Mouse (Mus musculus) left cerebral cortex, adult 2 months (tissue): ENCODE results near the gene Enho. TPM values are rescaled to one million over a fixed set of nuclear protein-coding genes. Genes with fewer than 3 reads are reported as not detected.
A peak's percentile ranks its signal among the peaks of the same experiment; 100 is the strongest.

Experiments
- DNase-seq, 2 experiments: peaks; one replicate each; pipeline ENCODE4 v3.0.0; 2021 to 2022; ENCODE audit warnings: low spot score in 2 of 2, mixed read lengths in 1 of 2; ENCODE audit errors: extremely low spot score in 1 of 2
- H3K27ac ChIP-seq: fragments of 200-600 bp; 2 replicates; pipeline ENCODE4 v1.8.1; 2022
- H3K4me3 ChIP-seq: fragments of 200-600 bp; 2 replicates; pipeline ENCODE4 v1.8.1; 2022
- CTCF ChIP-seq: fragments of 200-600 bp; IDR thresholded peaks from 2 replicates; pipeline ENCODE4 v1.8.1; 2022; ENCODE audit warnings: antibody characterized with exemption, mild to moderate bottlenecking, moderate library complexity
- intact Hi-C: fragments of 180-260 bp; cut with DNase I; formaldehyde crosslinking; loops from one replicate; pipeline ENCODE4 v1.15.1; 2025
- total RNA-seq, 2 experiments: library from RNA; stranded (reverse); gene quantifications; 2 replicates each; pipeline ENCODE4 v1.2.3; 2021

Enho gene
- total RNA-seq, 2 experiments from 2014 or later = 58.0 to 63.3 TPM

GRCm38 (mm10) chr4:41660851-41661430, 20.8 kb upstream of the Enho start:
- DNase-seq = no peak
- H3K27ac ChIP-seq = no peak overlapping the region
- no peak for TF ChIP-seq CTCF
- H3K4me3 ChIP-seq = no peak overlapping the region
- intact Hi-C loops = no loop called here

DNA sequence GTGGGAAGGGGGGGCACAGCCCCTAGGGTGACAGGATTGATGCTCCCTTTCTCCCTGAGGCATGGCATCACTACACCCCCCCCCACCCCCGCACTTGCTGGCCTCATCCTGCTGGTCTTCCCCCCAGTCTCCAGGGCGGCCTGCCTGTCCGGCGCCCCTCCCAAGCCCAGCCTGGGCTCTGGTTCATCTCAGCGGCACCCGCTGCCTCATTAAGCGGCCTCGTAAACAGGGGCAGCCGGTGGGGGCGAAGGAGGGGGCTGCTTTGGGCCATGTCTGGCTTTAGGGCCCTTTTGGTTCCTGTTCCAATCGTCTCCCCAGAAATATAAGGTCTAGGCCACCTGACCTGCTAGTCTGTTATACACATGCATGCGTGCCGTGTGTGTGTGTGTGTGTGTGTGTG, 19.4 kb upstream of the Enho start:
- Histone ChIP-seq H3K4me3 (no peak overlapping the region), H3K27ac (no peak overlapping the region)
- intact Hi-C loops = no loop called here
- no peak for TF ChIP-seq CTCF
- DNase-seq = no peak

- TF ChIP-seq CTCF = no peak
- intact Hi-C loops = no loop called here
- no peak for DNase-seq
- Histone ChIP-seq H3K4me3 (no peak overlapping the region), H3K27ac (no peak overlapping the region)
Observed at GRCm38 (mm10) chr4:41658566-41659384, 18.7 kb upstream of the Enho start.

GRCm38 (mm10) chr4:41655525-41655924, 15.4 kb upstream of the Enho start:
- DNase-seq = no peak
- no peak for TF ChIP-seq CTCF
- intact Hi-C loops = no loop called here
- Histone ChIP-seq H3K4me3 (no peak overlapping the region), H3K27ac (no peak overlapping the region)

DNA sequence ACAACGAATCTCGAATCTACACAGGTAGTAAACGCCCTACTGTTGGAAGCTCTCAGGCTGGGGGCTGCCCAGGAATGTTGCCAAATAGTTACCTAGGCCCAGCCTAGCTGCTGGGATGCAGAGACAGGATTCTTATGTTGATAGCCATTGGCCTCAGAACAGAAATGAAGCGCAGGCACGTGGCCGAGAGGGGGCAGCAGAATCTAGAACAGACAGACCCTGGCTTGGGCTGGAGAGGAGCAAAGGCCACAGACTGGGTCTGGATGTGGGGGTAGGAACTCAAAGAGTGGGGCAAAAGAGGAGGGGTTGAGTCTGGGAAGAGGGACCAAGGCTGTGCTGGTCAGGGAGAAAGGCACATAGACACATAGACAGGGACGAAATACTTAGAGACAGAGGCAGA, 14.1 kb upstream of the Enho start:
- peak; percentile 55 for TF ChIP-seq CTCF
- intact Hi-C loops = loop anchor here (5.0 kb wide), 1 partner anchor 53 kb away; no protein-coding TSS in a partner anchor
- DNase-seq = peak; percentile 44 to 50
- H3K4me3 ChIP-seq = no peak overlapping the region
- peak overlapping the region; percentile 20; the same call in 1 of the 2 replicates for H3K27ac ChIP-seq

- intact Hi-C loops = loop anchor here (2.0 to 5.0 kb wide), 3 partner anchors 54 to 185 kb away; no protein-coding TSS in a partner anchor
- peak overlapping the region; percentile 20; the same call in 1 of the 2 replicates for H3K27ac ChIP-seq
- no peak for DNase-seq
- no peak overlapping the region for H3K4me3 ChIP-seq
- TF ChIP-seq CTCF = no peak
Observed at GRCm38 (mm10) chr4:41653730-41654129, 13.6 kb upstream of the Enho start.

- TF ChIP-seq CTCF = peak; percentile 88
- DNase-seq = peak; percentile 70 to 75
- H3K27ac ChIP-seq = no peak overlapping the region
- H3K4me3 ChIP-seq = no peak overlapping the region
- intact Hi-C loops = loop anchor here (2.0 to 5.0 kb wide), 3 partner anchors 54 to 184 kb away; no protein-coding TSS in a partner anchor
Observed at GRCm38 (mm10) chr4:41653296-41653695, 13.2 kb upstream of the Enho start.

DNA sequence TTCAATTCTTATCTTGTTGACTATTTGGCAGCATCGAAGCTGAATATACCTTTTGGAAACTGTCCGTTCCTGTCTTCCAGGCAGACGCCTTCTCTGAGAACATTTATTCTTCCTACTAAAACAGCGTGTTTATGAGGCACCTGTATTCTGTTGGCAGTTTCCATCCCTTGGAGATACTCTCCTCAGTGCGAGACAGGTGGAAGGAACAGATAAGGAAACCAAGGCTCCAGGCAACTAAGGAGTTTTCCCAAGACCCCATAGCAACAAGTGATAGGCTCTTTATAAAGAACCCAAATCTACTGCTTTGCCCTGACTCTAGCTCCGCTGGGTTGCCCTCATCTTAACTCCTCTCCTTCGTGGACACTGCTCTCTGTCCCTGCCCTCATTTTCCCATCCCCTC, 8.5 kb upstream of the Enho start:
- no peak for DNase-seq
- Histone ChIP-seq H3K4me3 (no peak overlapping the region), H3K27ac (no peak overlapping the region)
- intact Hi-C loops = no loop called here
- TF ChIP-seq CTCF = no peak

GRCm38 (mm10) chr4:41648157-41648556, 8.0 kb upstream of the Enho start:
- intact Hi-C loops = no loop called here
- no peak for DNase-seq
- TF ChIP-seq CTCF = no peak
- no peak overlapping the region for H3K27ac ChIP-seq
- H3K4me3 ChIP-seq = no peak overlapping the region

DNA sequence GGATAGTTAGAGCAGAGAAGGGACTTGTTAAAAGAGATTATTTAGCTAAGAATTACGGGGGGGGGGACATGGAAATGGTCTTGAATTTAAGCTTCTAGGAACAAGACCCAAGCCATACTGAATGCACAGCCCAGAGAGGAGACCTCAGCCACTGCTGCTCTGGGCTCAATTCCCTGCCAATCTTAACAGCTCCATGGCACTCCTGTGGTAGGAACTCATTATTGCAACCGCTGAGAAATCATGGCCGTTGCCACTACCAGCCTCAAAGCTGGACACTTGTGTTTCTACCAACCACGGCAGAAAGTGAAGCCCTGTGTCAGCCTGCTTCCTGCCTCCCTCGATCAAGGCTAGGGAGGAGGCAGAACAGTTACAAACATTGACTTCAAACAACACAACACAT, 5.4 kb upstream of the Enho start:
- intact Hi-C loops = no loop called here
- no peak for DNase-seq
- H3K4me3 ChIP-seq = no peak overlapping the region

DNA sequence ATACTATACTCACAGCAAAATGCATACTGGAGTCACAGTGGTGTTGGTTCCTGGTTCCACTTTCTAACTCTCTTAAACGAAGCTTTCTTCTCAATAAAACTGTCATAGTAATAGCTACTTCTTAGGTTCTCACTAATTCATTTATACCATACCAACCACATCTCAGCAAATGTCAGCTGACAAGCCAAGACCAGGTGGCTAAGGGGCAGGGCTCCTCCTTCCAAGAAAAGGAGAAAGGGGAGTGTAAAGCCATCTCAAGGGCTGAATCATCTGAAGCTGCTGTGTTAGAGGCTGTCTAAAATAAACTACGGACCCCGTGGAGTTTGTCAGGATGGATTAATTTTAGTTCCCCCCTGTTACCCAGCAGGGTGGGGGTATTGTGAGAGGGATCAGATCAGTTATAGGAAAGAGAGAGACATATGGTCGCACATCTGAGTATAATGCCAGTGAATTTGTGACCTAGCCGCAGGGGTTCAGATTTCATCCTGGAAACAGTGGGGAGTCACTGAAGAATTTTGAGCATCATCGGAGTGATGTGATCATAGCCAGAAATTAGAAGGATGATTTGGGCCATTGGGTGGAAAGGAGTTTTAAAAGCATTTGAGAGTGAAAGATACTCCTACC, 1.2 kb upstream of the Enho start:
- intact Hi-C loops = loop anchor here (1.0 kb wide), 1 partner anchor 72 kb away; the partner anchor contains the start of genes Dnaic1 and Fam219a
- Histone ChIP-seq H3K27ac (no peak overlapping the region), H3K4me3 (no peak overlapping the region)
- no peak for DNase-seq
- TF ChIP-seq CTCF = no peak

More for the DNA sequence above, 5.4 kb upstream of the Enho start:
- H3K27ac ChIP-seq = no peak overlapping the region
- TF ChIP-seq CTCF = peak; percentile 52
